Mouse (Mus musculus) liver, embryonic 15.5 days (tissue): ENCODE results near the gene Ssh2. TPM values are rescaled to one million over a fixed set of nuclear protein-coding genes. Genes with fewer than 3 reads are reported as not detected.
A peak's percentile ranks its signal among the peaks of the same experiment; 100 is the strongest.

Experiments used
- ATAC-seq: fragments of 200-750 bp; cut with Nextera tagmentation; 2 replicates; pipeline ENCODE4 v1.8.0; 2017; ENCODE audit warnings: moderate number of reproducible peaks, mild to moderate bottlenecking, moderate library complexity; ENCODE audit not compliant: insufficient read depth
- H3K27ac ChIP-seq: fragments of 300-500 bp; sonication (generic); replicated peaks from 2 replicates; pipeline ENCODE4 v1.5.1; 2015; ENCODE audit warnings: mild to moderate bottlenecking, inconsistent platforms
- H3K27me3 ChIP-seq: fragments of 300-500 bp; sonication (generic); 2 replicates; pipeline ENCODE4 v1.6.1; 2015; ENCODE audit warnings: mild to moderate bottlenecking, inconsistent platforms
- H3K36me3 ChIP-seq: fragments of 300-500 bp; sonication (generic); replicated peaks from 2 replicates; pipeline ENCODE4 v1.6.1; 2015; ENCODE audit warnings: moderate library complexity, mild to moderate bottlenecking, inconsistent platforms
- H3K4me1 ChIP-seq: fragments of 300-500 bp; sonication (generic); replicated peaks from 2 replicates; pipeline ENCODE4 v1.6.1; 2015; ENCODE audit warnings: inconsistent platforms
- H3K4me2 ChIP-seq: fragments of 300-500 bp; sonication (generic); 2 replicates; pipeline ENCODE4 v1.6.1; 2015; ENCODE audit warnings: moderate library complexity, mild to moderate bottlenecking, inconsistent platforms
- H3K4me3 ChIP-seq: fragments of 300-500 bp; sonication (generic); replicated peaks from 2 replicates; pipeline ENCODE4 v1.5.1; 2015; ENCODE audit warnings: mild to moderate bottlenecking, inconsistent platforms
- H3K9ac ChIP-seq: fragments of 300-500 bp; sonication (generic); 2 replicates; pipeline ENCODE4 v1.6.1; 2015; ENCODE audit warnings: moderate library complexity, mild to moderate bottlenecking, inconsistent platforms
- H3K9me3 ChIP-seq: fragments of 300-500 bp; sonication (generic); replicated peaks from 2 replicates; pipeline ENCODE4 v1.6.1; 2016; ENCODE audit warnings: inconsistent platforms
- WGBS: fragments of 180-500 bp; shearing (Covaris S2); methylation state at CpG from one replicate; pipeline ENCODE4 v1.1.7; 2015; ENCODE audit warnings: mixed read lengths; ENCODE audit not compliant: insufficient replicate concordance; 5-methylcytosine and 5-hydroxymethylcytosine counted together
- polyA plus RNA-seq: library from polyadenylated mRNA; unstranded; fragments of >200 nt; fragmentation: Nextera tagmentation; extraction: Ambion mirVana; gene quantifications from 2 replicates; pipeline ENCODE4 v1.2.1, GENCODE M21; 2015

Ssh2 gene
- polyA plus RNA-seq, 1 experiment from 2014 or later = 3.9 TPM

- peaks cover 7% of the 10 kb centered on the region; the same call in 1 of the 2 replicates for H3K4me1 ChIP-seq
- no peak overlapping the region for H3K4me2 ChIP-seq
- WGBS = 51% methylated on average over 3 of the region's 3 CpGs
- H3K27me3 ChIP-seq = peaks cover 15% of the 10 kb centered on the region
- no peak overlapping the region for H3K9ac ChIP-seq
- ATAC-seq = no peak
- no peaks in the 10 kb centered on the region for H3K9me3 ChIP-seq
- no peak overlapping the region for H3K4me3 ChIP-seq
- no peak overlapping the region for H3K27ac ChIP-seq
- no peaks in the 10 kb centered on the region for H3K36me3 ChIP-seq
Measured at GRCm38 (mm10) chr11:77483043-77483442, 267.0 kb downstream of the Ssh2 start.

GRCm38 (mm10) chr11:77483510-77484255, 267.6 kb downstream of the Ssh2 start:
- Histone ChIP-seq H3K4me1 (peaks cover 7% of the 10 kb centered on the region; the same call in 1 of the 2 replicates), H3K4me2 (no peak overlapping the region), H3K4me3 (no peak overlapping the region), H3K27me3 (peaks cover 22% of the 10 kb centered on the region), H3K36me3 (no peaks in the 10 kb centered on the region), H3K9ac (no peak overlapping the region), H3K27ac (no peak overlapping the region), H3K9me3 (no peaks in the 10 kb centered on the region)
- 36% methylated on average over 11 of the region's 11 CpGs for WGBS
- no peak for ATAC-seq

GRCm38 (mm10) chr11:77485229-77485628, 269.1 kb downstream of the Ssh2 start:
- WGBS = 68% methylated on average over 6 of the region's 6 CpGs
- Histone ChIP-seq H3K9me3 (no peaks in the 10 kb centered on the region), H3K27ac (no peak overlapping the region), H3K4me3 (no peak overlapping the region), H3K36me3 (no peaks in the 10 kb centered on the region), H3K27me3 (peaks cover 37% of the 10 kb centered on the region), H3K4me1 (peaks cover 21% of the 10 kb centered on the region), H3K4me2 (no peak overlapping the region), H3K9ac (no peak overlapping the region)
- no peak for ATAC-seq

DNA sequence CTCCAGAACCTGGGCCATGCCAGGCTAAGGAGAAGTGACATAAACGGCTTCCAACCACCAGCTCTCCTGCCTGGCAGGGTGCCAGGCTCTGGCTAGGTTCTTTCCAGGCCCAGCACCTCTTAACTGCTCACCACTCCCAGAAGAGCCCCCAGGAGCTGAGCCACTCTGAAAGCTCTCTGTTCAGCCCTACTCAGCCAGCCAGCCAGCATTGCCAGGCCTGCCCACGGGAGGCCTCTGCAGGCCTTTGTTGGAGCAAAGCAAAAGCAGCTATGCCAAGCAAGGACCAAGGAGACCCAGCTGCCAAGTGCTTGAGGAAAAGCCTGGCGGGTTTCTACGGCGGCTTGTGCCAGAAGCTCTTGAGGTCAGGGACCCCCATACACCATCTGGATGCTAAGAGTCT, 270.7 kb downstream of the Ssh2 start:
- Histone ChIP-seq H3K4me1 (peaks cover 37% of the 10 kb centered on the region), H3K4me2 (no peak overlapping the region), H3K4me3 (no peak overlapping the region), H3K27me3 (peaks cover 53% of the 10 kb centered on the region), H3K9ac (no peak overlapping the region), H3K27ac (no peak overlapping the region), H3K36me3 (no peaks in the 10 kb centered on the region), H3K9me3 (no peaks in the 10 kb centered on the region)
- 72% methylated on average over 5 of the region's 5 CpGs for WGBS
- no peak for ATAC-seq

- peaks cover 47% of the 10 kb centered on the region for H3K4me1 ChIP-seq
- peaks cover 58% of the 10 kb centered on the region for H3K27me3 ChIP-seq
- peak overlapping the region; percentile 96 for H3K4me2 ChIP-seq
- H3K27ac ChIP-seq = no peak overlapping the region
- no peaks in the 10 kb centered on the region for H3K9me3 ChIP-seq
- H3K9ac ChIP-seq = peak overlapping the region; percentile 55
- no peak for ATAC-seq
- 4% methylated on average over 55 of the region's 55 CpGs for WGBS
- H3K36me3 ChIP-seq = no peaks in the 10 kb centered on the region
- peak overlapping the region; percentile 69 for H3K4me3 ChIP-seq
Measured at GRCm38 (mm10) chr11:77488771-77489581, 272.9 kb downstream of the Ssh2 start.

DNA sequence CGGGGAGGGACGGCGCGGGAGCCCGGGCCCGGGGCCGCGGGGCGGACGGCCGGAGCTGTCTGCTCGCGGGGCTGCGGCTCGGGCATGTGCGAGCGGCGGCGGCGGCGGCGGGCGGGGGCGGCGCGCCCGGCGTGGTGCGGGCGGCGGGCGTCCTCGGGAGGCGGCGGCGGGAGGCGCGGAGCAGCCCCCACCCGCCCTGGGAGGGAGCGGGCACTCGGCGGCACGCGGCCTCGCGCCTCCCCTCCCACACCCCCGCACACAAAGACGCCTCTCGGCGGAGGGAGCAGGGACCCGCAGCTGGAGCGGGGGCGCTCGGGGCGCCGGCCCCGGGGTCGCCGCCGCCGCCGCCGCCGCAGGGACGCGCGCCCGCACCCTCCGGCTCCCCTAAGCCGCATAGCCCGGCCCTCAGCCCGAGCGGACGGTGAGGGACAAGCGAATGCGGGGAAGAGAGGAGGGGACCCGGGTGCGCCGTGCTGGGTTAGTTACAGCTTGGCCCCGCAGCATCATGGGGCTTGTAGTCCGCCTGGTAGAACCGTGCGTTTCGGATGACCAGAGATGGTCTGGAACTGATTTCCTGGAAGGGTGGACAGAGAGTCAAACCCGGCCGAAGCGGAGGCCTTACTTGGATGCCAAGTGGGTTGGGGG, 273.6 kb downstream of the Ssh2 start, which contains the start of gene Ankrd13b:
Gene Ankrd13b, minus strand, starts transcription at position 88 of the 645 bp plus-strand sequence.
- peaks cover 54% of the 10 kb centered on the region for H3K4me1 ChIP-seq
- ATAC-seq = no peak
- H3K36me3 ChIP-seq = no peaks in the 10 kb centered on the region
- peak within 1 kb of the TSS; percentile 69 for H3K4me3 ChIP-seq
- H3K27me3 ChIP-seq = peaks cover 58% of the 10 kb centered on the region
- under 1% methylated on average over 62 of the region's 87 CpGs for WGBS
- peak within 1 kb of the TSS; percentile 96 for H3K4me2 ChIP-seq
- H3K9me3 ChIP-seq = no peaks in the 10 kb centered on the region
- peak within 1 kb of the TSS; percentile 55 for H3K9ac ChIP-seq
- H3K27ac ChIP-seq = no peak within 1 kb of the TSS

GRCm38 (mm10) chr11:77490451-77490850, 274.4 kb downstream of the Ssh2 start:
- Histone ChIP-seq H3K36me3 (no peaks in the 10 kb centered on the region), H3K4me1 (peaks cover 61% of the 10 kb centered on the region), H3K27ac (no peak overlapping the region), H3K4me2 (no peak overlapping the region; the same call in 1 of the 2 replicates), H3K4me3 (no peak overlapping the region), H3K9me3 (no peaks in the 10 kb centered on the region), H3K9ac (peak overlapping the region; percentile 55; the same call in 1 of the 2 replicates), H3K27me3 (peaks cover 58% of the 10 kb centered on the region)
- WGBS = 55% methylated on average over 6 of the region's 6 CpGs
- ATAC-seq = no peak

- no peaks in the 10 kb centered on the region for H3K9me3 ChIP-seq
- H3K36me3 ChIP-seq = no peaks in the 10 kb centered on the region
- under 1% methylated on average over 13 of the region's 13 CpGs for WGBS
- peak overlapping the region; percentile 80 for H3K4me3 ChIP-seq
- H3K4me1 ChIP-seq = peaks cover 68% of the 10 kb centered on the region
- H3K9ac ChIP-seq = no peak overlapping the region
- peak; percentile 17; the same call in 1 of the 2 replicates for ATAC-seq
- H3K27me3 ChIP-seq = peaks cover 58% of the 10 kb centered on the region
- 0 out of 2 replicates have a peak overlapping the region, but pooled peaks have one; percentile 41 for H3K27ac ChIP-seq
- H3K4me2 ChIP-seq = peak overlapping the region; percentile 93
Measured at GRCm38 (mm10) chr11:77491123-77491501, 275.0 kb downstream of the Ssh2 start.

GRCm38 (mm10) chr11:77491502-77492291, 275.6 kb downstream of the Ssh2 start:
- H3K27ac ChIP-seq = 0 out of 2 replicates have a peak overlapping the region, but pooled peaks have one; percentile 41
- H3K36me3 ChIP-seq = no peaks in the 10 kb centered on the region
- H3K9ac ChIP-seq = peak overlapping the region; percentile 50
- no peaks in the 10 kb centered on the region for H3K9me3 ChIP-seq
- under 1% methylated on average over 23 of the region's 23 CpGs for WGBS
- ATAC-seq = 0 out of 2 replicates have a peak, but pooled peaks have one; percentile 6
- H3K27me3 ChIP-seq = peaks cover 56% of the 10 kb centered on the region
- peaks cover 72% of the 10 kb centered on the region for H3K4me1 ChIP-seq
- peak overlapping the region; percentile 93 for H3K4me2 ChIP-seq
- peak overlapping the region; percentile 80 for H3K4me3 ChIP-seq

DNA sequence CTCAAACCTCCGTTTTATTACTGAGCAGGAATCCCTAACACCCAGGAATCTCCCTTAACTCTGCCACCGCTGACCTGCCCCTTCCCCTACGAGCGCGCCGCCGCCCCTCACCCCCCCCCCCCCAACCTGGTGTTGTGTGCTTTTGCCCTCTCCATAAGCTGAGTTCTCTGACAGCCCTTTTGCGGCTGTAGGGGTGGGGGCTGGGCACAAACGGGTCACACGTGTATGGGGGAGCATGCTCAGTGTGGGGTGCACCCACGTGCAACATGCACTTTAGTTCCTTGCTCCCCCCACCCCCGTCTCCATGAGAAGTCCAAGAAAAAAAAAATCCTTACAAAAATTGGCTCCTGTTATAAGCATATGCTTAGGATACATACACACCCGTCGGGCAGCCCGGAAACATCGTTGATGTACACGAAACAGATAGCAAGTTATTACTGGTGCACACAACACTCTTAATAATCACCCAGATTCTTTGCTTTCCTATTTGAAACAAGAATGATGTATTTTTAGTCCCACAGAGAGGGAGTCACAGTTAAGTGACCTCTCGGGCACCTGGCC, 276.3 kb downstream of the Ssh2 start:
- Histone ChIP-seq H3K27ac (peak overlapping the region; percentile 63), H3K27me3 (peaks cover 49% of the 10 kb centered on the region), H3K9me3 (no peaks in the 10 kb centered on the region), H3K4me2 (peak overlapping the region; percentile 93), H3K36me3 (no peaks in the 10 kb centered on the region), H3K9ac (peak overlapping the region; percentile 75), H3K4me1 (peaks cover 79% of the 10 kb centered on the region), H3K4me3 (peak overlapping the region; percentile 80)
- under 1% methylated on average over 13 of the region's 18 CpGs for WGBS
- ATAC-seq = no peak
